Mouse (Mus musculus): ENCODE measurements around the gene Zkscan3.
A peak's percentile ranks its signal among the peaks of the same experiment; 100 is the strongest.

Gene Zkscan3

GRCm38 (mm10) chr13:21402287-21402846, at the start of gene Zkscan3:
Gene Zkscan3, minus strand, starts transcription at chr13:21402755.
- peak; percentile 92 to 93 for DNase-seq

- no peak for DNase-seq
Observed at GRCm38 (mm10) chr13:21447856-21448614, 45.5 kb upstream of the Zkscan3 start.

GRCm38 (mm10) chr13:21446796-21447195, 44.2 kb upstream of the Zkscan3 start:
- DNase-seq: no peak

- no peak for DNase-seq
Observed at GRCm38 (mm10) chr13:21441207-21441572, 38.6 kb upstream of the Zkscan3 start.

- peak; percentile 74 to 86 for DNase-seq
Observed at GRCm38 (mm10) chr13:21440503-21441206, 38.1 kb upstream of the Zkscan3 start, which contains the start of gene Pgbd1. Gene Pgbd1, minus strand, starts transcription at chr13:21441058.

GRCm38 (mm10) chr13:21435476-21435875, 32.9 kb upstream of the Zkscan3 start:
- no peak for DNase-seq

GRCm38 (mm10) chr13:21427631-21428030, 25.1 kb upstream of the Zkscan3 start:
- DNase-seq: no peak

- DNase-seq: no peak
Observed at GRCm38 (mm10) chr13:21423301-21423700, 20.7 kb upstream of the Zkscan3 start.

- no peak for DNase-seq
Observed at GRCm38 (mm10) chr13:21418865-21419264, 16.3 kb upstream of the Zkscan3 start.

- no peak for DNase-seq
Observed at GRCm38 (mm10) chr13:21417298-21418010, 14.9 kb upstream of the Zkscan3 start.

- no peak for DNase-seq
Observed at GRCm38 (mm10) chr13:21415750-21416149, 13.2 kb upstream of the Zkscan3 start.

- no peak for DNase-seq
Observed at GRCm38 (mm10) chr13:21415266-21415665, 12.7 kb upstream of the Zkscan3 start.

GRCm38 (mm10) chr13:21414231-21415212, 12.0 kb upstream of the Zkscan3 start:
- no peak for DNase-seq

- no peak for DNase-seq
Observed at GRCm38 (mm10) chr13:21408805-21409459, 6.4 kb upstream of the Zkscan3 start.

- peak; percentile 82 to 89 for DNase-seq
Observed at GRCm38 (mm10) chr13:21407969-21408804, 5.6 kb upstream of the Zkscan3 start.

- DNase-seq: no peak
Observed at GRCm38 (mm10) chr13:21407341-21407740, 4.8 kb upstream of the Zkscan3 start.

- DNase-seq: no peak
Observed at GRCm38 (mm10) chr13:21402848-21403247, 293 bp upstream of the Zkscan3 start.

- no peak for DNase-seq
Observed at GRCm38 (mm10) chr13:21401636-21402286, 794 bp downstream of the Zkscan3 start.

GRCm38 (mm10) chr13:21401166-21401565, 1.4 kb downstream of the Zkscan3 start:
- no peak for DNase-seq

- DNase-seq: no peak
Observed at GRCm38 (mm10) chr13:21397486-21397885, 5.1 kb downstream of the Zkscan3 start.

Measured in kidney, postnatal 4 days (tissue).